Mouse (Mus musculus) retina, postnatal 1 day (tissue): Measurements from ENCODE around the gene Spag16.
"Not testable (repeated sequence)": the region's sequence is repeated elsewhere in the genome, so short reads cannot be mapped to it uniquely, and the experiment has no call there.

ENCODE experiments used
- DNase-seq: peaks from one replicate; pipeline ENCODE4 v3.0.0-alpha.2; 2012

Gene Spag16

GRCm38 (mm10) chr1:69826806-69827703 lies at the start of gene Spag16:
TSS of gene Spag16 (plus strand) at chr1:69826970.
- peak; percentile 90 for DNase-seq

- DNase-seq: peak; percentile 67
These were observed 41.6 kb upstream of the Spag16 start for GRCm38 (mm10) chr1:69785129-69785528.

- no peak for DNase-seq
These were observed 40.1 kb upstream of the Spag16 start for GRCm38 (mm10) chr1:69786716-69787115.

GRCm38 (mm10) chr1:69787379-69787778 lies 39.4 kb upstream of the Spag16 start:
- DNase-seq: no peak

GRCm38 (mm10) chr1:69790337-69791250 lies 36.2 kb upstream of the Spag16 start:
- peak; percentile 84 for DNase-seq

- DNase-seq: no peak
These were observed 27.7 kb upstream of the Spag16 start for GRCm38 (mm10) chr1:69798948-69799565.

- DNase-seq: no peak
These were observed 16.6 kb upstream of the Spag16 start for GRCm38 (mm10) chr1:69810161-69810560.

GRCm38 (mm10) chr1:69825635-69826034 lies 1.1 kb upstream of the Spag16 start:
- DNase-seq: not testable (repeated sequence)

- DNase-seq: no peak
These were observed 2.2 kb downstream of the Spag16 start for GRCm38 (mm10) chr1:69828872-69829479.

GRCm38 (mm10) chr1:69830586-69830985 lies 3.8 kb downstream of the Spag16 start:
- DNase-seq: no peak

GRCm38 (mm10) chr1:69831002-69831401 lies 4.2 kb downstream of the Spag16 start:
- no peak for DNase-seq

- not testable (repeated sequence) for DNase-seq
These were observed 6.7 kb downstream of the Spag16 start for GRCm38 (mm10) chr1:69833476-69833875.

GRCm38 (mm10) chr1:69853436-69853835 lies 26.7 kb downstream of the Spag16 start:
- no peak for DNase-seq

GRCm38 (mm10) chr1:69867776-69868175 lies 41.0 kb downstream of the Spag16 start:
- no peak for DNase-seq

- DNase-seq: no peak
These were observed 129.8 kb downstream of the Spag16 start for GRCm38 (mm10) chr1:69956606-69957005.

GRCm38 (mm10) chr1:69996874-69997273 lies 170.1 kb downstream of the Spag16 start:
- DNase-seq: no peak

- DNase-seq: no peak
These were observed 186.2 kb downstream of the Spag16 start for GRCm38 (mm10) chr1:70012991-70013390.

GRCm38 (mm10) chr1:70037384-70037783 lies 210.6 kb downstream of the Spag16 start:
- DNase-seq: no peak

- no peak for DNase-seq
These were observed 240.6 kb downstream of the Spag16 start for GRCm38 (mm10) chr1:70067404-70067803.

GRCm38 (mm10) chr1:70073440-70073839 lies 246.7 kb downstream of the Spag16 start:
- DNase-seq: no peak

GRCm38 (mm10) chr1:70078806-70079205 lies 252.0 kb downstream of the Spag16 start:
- DNase-seq: no peak

- DNase-seq: no peak
These were observed 255.6 kb downstream of the Spag16 start for GRCm38 (mm10) chr1:70082208-70082878.
